Mouse (Mus musculus) forebrain, embryonic 11.5 days (tissue): ENCODE results near the gene Usp33. TPM values are rescaled to one million over a fixed set of nuclear protein-coding genes. Genes with fewer than 3 reads are reported as not detected.

Experiments used
- ATAC-seq: fragments of 200-750 bp; cut with Nextera tagmentation; replicated peaks from 2 replicates; pipeline ENCODE4 v1.8.0; 2017; ENCODE audit warnings: moderate TSS enrichment; ENCODE audit not compliant: low FRiP score
- DNase-seq: peaks from one replicate; pipeline ENCODE4 v3.0.0-alpha.2; 2017; ENCODE audit warnings: low spot score
- H3K27ac ChIP-seq: fragments of 300-500 bp; sonication (generic); 2 replicates; pipeline ENCODE4 v1.5.1; 2014; ENCODE audit warnings: low read depth, low read length
- H3K27me3 ChIP-seq: fragments of 300-500 bp; sonication (generic); 2 replicates; pipeline ENCODE4 v1.6.1; 2014; ENCODE audit warnings: mild to moderate bottlenecking, low read length, mixed read lengths; ENCODE audit not compliant: control insufficient read depth, insufficient read depth
- H3K36me3 ChIP-seq: fragments of 300-500 bp; sonication (generic); 2 replicates; pipeline ENCODE4 v1.6.1; 2014; ENCODE audit warnings: mild to moderate bottlenecking, low read length, moderate library complexity, mixed read lengths; ENCODE audit not compliant: control insufficient read depth, insufficient read depth
- H3K4me1 ChIP-seq: fragments of 300-500 bp; sonication (generic); replicated peaks from 2 replicates; pipeline ENCODE4 v1.6.1; 2014; ENCODE audit warnings: low read length, mixed read lengths; ENCODE audit not compliant: control insufficient read depth, insufficient read depth
- H3K4me2 ChIP-seq: fragments of 300-500 bp; sonication (generic); 2 replicates; pipeline ENCODE4 v1.6.1; 2014; ENCODE audit warnings: low read depth, mild to moderate bottlenecking, low read length, moderate library complexity, mixed read lengths; ENCODE audit not compliant: severe bottlenecking
- H3K4me3 ChIP-seq: fragments of 300-500 bp; sonication (generic); 2 replicates; pipeline ENCODE4 v1.5.1; 2014; ENCODE audit warnings: low read depth, low read length
- H3K9ac ChIP-seq: fragments of 300-500 bp; sonication (generic); 2 replicates; pipeline ENCODE4 v1.6.1; 2014; ENCODE audit warnings: low read length
- H3K9me3 ChIP-seq: fragments of 300-500 bp; sonication (generic); 2 replicates; pipeline ENCODE4 v1.6.1; 2016; ENCODE audit warnings: low read length, mixed read lengths; ENCODE audit not compliant: control insufficient read depth
- WGBS: fragments of 180-500 bp; shearing (Covaris S2); extraction: QIAGEN DNeasy Blood & Tissue Kit; methylation state at CpG from one replicate; pipeline ENCODE4 v1.1.7; 2014; 5-methylcytosine and 5-hydroxymethylcytosine counted together
- polyA plus RNA-seq: library from polyadenylated mRNA; unstranded; fragments of >200 nt; fragmentation: Nextera tagmentation; extraction: Ambion mirVana; gene quantifications from 2 replicates; pipeline ENCODE4 v1.2.1, GENCODE M21; 2014

Gene Usp33
- 60.8 and 62.6 TPM in 2 replicates for polyA plus RNA-seq

DNA sequence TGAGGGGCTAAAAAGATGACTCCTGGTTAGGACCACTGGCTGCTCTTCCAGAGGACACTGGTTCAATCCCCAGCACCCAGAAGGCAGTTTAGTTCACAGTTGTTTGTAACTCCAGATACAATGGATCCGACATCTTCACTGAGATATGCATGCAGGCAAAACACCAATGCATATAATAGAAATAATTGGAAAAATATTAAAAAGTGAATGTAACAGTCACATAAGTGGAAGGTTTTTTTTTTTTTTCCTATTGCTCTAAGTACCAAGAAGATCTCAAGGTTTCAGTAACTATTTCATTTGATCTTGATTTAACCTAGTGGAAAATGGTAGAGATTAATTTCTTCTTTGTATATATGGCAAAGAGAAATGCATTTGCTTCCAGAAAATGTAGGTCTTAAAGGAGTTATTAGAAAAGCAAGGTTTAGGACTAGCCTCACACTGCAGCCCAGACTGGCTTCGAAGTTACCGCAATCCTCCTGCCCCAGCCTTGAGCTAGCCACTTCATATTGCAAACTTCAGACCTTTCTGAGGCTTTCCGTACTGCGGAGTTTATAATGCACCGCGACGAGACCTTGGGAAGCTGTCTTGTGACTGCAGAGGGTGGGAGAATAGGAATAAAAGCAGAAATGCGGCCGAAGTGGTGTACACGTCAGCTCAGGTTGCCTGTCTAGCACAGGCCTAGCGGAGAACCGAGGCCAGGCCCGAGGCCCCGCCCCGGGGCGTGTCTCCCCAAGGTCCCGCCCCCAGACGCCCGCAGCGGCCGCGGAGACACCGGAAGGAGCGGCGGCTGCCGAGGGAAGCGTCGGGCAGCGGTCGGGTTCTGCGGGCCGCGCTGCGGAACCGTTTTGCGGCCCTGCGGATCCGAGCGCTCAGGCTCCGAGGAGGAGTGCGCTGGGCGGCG, at the start of gene Usp33:
Gene Usp33 (plus strand): TSS at position 747 of the 901 bp plus-strand sequence.
- no peaks in the 10 kb centered on the region for H3K36me3 ChIP-seq
- no peaks in the 10 kb centered on the region for H3K27me3 ChIP-seq
- no peaks in the 10 kb centered on the region for H3K9me3 ChIP-seq
- 8% methylated on average over 34 of the region's 44 CpGs for WGBS
- DNase-seq (peak; percentile 95), ATAC-seq (peak; percentile 97)
- peaks cover 3% of the 10 kb centered on the region; the same call in 1 of the 2 replicates for H3K4me1 ChIP-seq
- peak within 1 kb of the TSS; percentile 66 for H3K4me2 ChIP-seq
- peak within 1 kb of the TSS; percentile 82 for H3K9ac ChIP-seq
- peak within 1 kb of the TSS; percentile 90 for H3K4me3 ChIP-seq
- no peak within 1 kb of the TSS for H3K27ac ChIP-seq

DNA sequence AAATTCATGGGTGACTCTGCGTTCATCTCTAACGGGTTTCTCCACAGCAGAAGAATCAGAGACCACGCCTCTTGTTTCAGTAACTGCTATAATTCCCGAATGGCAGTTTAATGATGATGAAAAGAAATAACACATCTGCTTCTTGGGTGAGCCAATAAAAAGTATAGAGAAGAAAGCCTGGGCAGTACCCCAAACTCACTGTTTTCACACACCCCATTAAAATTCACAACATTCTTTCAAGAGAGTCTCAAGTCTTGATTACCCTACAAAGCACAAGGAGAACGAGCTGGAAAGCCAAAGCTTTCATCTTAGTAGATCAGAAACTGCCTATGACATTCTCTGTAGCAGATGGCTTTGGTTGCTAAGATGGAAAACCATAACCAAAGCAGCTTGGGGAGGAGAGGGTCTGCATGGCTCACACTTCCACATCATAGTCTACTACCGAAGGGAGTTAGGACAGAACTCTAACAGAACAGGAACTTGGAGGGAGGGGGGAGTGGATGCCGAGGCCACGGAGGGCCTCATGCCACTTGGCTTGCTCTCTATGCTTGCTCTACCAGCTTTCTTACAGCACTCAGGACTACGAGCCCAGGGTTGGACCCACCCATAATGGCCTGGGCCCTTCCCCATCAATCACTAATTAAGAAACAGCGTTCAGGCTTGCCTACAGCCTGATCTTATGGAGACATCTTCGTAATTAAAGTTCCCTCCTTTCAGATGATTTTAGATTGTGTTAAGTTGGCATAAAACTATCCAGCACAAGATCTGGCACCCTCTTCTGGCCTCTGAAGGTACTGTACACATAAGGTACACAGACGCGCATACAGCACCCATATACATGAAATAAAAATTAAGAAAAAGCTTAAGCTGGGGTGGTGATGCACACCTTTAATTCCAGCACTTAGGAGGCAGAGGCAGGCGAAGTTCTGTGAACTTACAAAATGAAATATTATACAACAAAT, 45.6 kb upstream of the Usp33 start:
- no peak overlapping the region for H3K4me2 ChIP-seq
- ATAC-seq: no peak

DNA sequence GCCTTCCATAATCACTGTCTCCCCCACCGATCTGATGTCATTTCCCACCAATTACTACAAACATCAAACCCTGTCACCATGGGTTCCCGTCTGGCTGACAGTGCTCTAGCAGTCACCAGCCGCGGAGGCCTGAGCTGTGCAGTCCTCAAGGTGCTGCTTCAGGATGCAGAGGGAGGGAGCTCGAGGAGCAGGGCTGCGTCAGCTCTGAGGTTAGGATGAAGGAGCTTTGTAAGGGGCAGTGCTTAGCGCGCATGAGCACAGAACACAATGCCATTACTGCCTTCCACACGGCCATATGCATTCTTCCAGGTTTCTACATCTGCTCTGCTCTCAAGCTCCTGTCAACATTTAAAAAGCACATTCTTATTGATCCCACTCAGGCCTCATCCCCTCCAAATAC, 43.3 kb upstream of the Usp33 start:
- ATAC-seq (no peak), DNase-seq (no peak)
- Histone ChIP-seq H3K9me3 (no peaks in the 10 kb centered on the region), H3K27ac (no peak overlapping the region), H3K4me1 (no peaks in the 10 kb centered on the region), H3K4me3 (no peak overlapping the region), H3K4me2 (no peak overlapping the region), H3K9ac (no peak overlapping the region), H3K36me3 (no peaks in the 10 kb centered on the region; the same call in 1 of the 2 replicates), H3K27me3 (no peaks in the 10 kb centered on the region)
- 79% methylated on average over 9 of the region's 9 CpGs for WGBS

More for the DNA sequence above, 45.6 kb upstream of the Usp33 start:
- no peak for DNase-seq
- 93% methylated on average over 14 of the region's 14 CpGs for WGBS
- Histone ChIP-seq H3K4me3 (no peak overlapping the region), H3K9ac (no peak overlapping the region), H3K9me3 (no peaks in the 10 kb centered on the region), H3K27ac (no peak overlapping the region), H3K36me3 (no peaks in the 10 kb centered on the region), H3K4me1 (no peaks in the 10 kb centered on the region), H3K27me3 (no peaks in the 10 kb centered on the region)

DNA sequence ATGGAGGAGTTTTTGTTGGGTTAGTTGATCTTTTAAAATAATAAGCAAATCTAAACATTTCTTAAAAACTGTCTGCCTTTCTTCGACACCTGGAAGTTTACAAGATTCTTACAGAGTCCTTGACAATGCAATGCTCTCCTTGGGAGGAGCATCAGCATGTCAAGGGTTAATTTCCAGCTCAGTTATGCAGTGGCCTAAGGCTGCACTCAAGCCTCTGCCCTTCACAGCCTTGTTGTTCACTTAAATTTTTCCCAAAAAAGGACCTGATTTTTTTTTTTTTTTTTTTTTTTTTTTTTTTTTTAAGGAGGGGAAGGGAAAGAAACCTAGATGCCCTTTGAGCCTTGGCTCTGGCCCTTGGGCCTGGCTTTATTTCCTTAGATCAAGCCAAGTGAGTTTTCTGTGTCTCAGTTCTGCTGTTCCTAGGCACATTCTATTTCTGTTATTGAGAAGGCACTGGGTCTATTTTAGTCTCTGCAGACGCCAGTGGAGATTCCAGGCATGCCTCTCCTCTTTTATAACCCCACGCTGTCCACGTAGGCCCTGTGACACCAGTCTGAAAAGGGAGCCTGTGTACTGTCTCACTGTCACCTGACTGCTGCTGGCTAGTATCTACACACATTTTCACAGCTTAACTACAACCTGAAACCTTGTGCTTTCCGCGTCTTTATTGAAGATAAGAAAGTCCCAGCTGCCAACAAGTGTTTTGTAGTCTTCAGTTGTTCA, 42.0 kb upstream of the Usp33 start:
- H3K27me3 ChIP-seq: no peaks in the 10 kb centered on the region
- no peak overlapping the region for H3K27ac ChIP-seq
- no peaks in the 10 kb centered on the region; the same call in 1 of the 2 replicates for H3K36me3 ChIP-seq
- DNase-seq (no peak), ATAC-seq (no peak)
- no peak overlapping the region for H3K9ac ChIP-seq
- WGBS: 72% methylated on average over 6 of the region's 6 CpGs
- no peaks in the 10 kb centered on the region for H3K9me3 ChIP-seq
- H3K4me3 ChIP-seq: no peak overlapping the region
- H3K4me1 ChIP-seq: no peaks in the 10 kb centered on the region
- no peak overlapping the region for H3K4me2 ChIP-seq

- no peak for DNase-seq
- Histone ChIP-seq H3K4me1 (no peaks in the 10 kb centered on the region), H3K36me3 (no peaks in the 10 kb centered on the region; the same call in 1 of the 2 replicates), H3K4me3 (no peak overlapping the region), H3K27ac (no peak overlapping the region), H3K9me3 (no peaks in the 10 kb centered on the region), H3K27me3 (no peaks in the 10 kb centered on the region), H3K4me2 (no peak overlapping the region), H3K9ac (no peak overlapping the region)
- ATAC-seq: no peak
- WGBS: 90% methylated on average over 8 of the region's 8 CpGs
Measured at GRCm38 (mm10) chr3:152305080-152305479, 41.2 kb upstream of the Usp33 start.

GRCm38 (mm10) chr3:152305971-152306370, 40.3 kb upstream of the Usp33 start:
- Histone ChIP-seq H3K4me1 (no peaks in the 10 kb centered on the region), H3K9ac (no peak overlapping the region), H3K27ac (no peak overlapping the region), H3K36me3 (no peaks in the 10 kb centered on the region; the same call in 1 of the 2 replicates), H3K27me3 (no peaks in the 10 kb centered on the region), H3K9me3 (no peaks in the 10 kb centered on the region), H3K4me2 (no peak overlapping the region), H3K4me3 (no peak overlapping the region)
- 83% methylated on average over 4 of the region's 4 CpGs for WGBS
- DNase-seq (no peak), ATAC-seq (no peak)

GRCm38 (mm10) chr3:152308485-152309249, 37.6 kb upstream of the Usp33 start:
- Histone ChIP-seq H3K9me3 (no peaks in the 10 kb centered on the region), H3K9ac (no peak overlapping the region), H3K36me3 (no peaks in the 10 kb centered on the region; the same call in 1 of the 2 replicates), H3K4me1 (no peaks in the 10 kb centered on the region), H3K27ac (no peak overlapping the region), H3K4me2 (no peak overlapping the region), H3K4me3 (no peak overlapping the region), H3K27me3 (no peaks in the 10 kb centered on the region)
- ATAC-seq (no peak), DNase-seq (no peak)
- 78% methylated on average over 10 of the region's 10 CpGs for WGBS
